Mouse (Mus musculus): ENCODE measurements around the gene Apoh.

Gene Apoh

DNA sequence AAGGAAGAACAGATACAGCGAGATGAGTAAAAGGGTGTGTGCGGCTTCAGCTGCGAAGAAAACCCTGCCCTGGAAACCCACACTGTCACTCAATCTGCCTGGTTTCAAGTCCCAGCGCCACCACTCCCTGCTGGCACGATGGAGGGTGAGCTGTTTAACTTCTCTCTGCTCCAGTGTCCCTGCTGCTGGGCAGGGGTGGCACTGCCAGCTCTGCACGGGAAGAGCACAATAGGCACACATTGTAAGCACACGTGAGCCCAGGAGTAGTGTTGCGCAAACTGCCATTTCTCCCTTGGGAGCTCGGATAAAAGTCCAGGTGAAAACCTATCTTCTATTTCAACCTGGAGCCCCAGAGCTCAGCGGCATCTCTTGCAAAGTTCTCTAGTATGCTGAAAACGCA, 12.3 kb upstream of the Apoh start:
- ATAC-seq (ENCODE audit: insufficient number of reproducible peaks, low FRiP score, low TSS enrichment), result no peak

DNA sequence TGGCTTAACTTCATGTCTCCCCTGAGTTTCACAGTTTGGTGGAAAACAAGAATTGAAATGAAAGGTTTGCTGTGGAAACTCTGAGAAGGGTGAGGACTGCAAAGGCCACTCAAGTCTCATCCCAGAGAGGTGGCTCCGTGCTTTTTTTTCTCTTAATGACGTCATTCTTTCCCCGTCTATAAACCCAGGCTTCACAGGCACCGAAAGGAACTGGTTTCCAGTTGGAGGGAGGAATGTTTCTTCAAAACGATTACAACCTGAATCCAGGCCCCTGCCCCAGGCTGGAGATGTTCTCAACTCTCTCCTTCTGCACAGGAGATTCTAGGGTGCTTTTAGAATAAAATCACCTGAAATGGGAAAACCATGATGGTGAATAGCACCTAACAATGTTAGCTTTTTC, 10.1 kb upstream of the Apoh start:
- no peak for ATAC-seq (ENCODE audit: insufficient number of reproducible peaks, low FRiP score, low TSS enrichment)

DNA sequence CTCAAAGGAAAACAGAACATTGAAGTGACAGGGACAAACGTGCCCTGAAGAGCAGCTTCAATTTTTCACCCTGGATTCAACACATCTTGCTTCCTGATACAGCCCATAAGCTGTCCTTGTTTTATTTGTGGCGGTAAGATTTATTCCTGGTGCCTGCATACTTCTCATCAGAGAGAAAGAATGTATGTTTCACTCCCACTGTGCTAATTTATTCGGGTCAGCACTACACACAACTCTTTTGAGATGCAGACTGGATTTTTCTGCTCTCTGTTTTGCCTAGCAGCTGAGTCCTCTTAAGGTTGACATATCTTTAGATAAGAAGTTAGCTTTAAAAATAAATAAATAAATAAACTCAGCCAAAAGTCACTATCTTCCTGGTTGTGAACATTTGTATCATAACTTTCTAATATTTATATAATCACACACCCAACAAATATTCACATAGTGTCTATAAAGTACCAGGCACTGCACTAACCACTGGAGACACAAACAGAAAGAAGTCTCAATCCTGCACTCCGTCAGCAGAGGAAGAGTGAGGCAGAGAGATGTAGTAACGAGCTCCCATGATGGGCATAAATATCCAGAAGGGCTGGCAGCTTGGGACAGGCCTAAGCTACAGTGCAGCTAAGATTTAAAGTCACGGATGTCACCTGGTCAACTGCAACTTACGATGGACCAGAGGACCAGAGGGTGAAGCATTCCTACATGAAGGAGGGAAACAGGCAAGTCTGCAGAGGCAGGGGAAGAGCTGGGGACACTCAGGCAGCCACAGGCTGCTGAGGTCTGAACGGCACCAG, 9.4 kb upstream of the Apoh start:
- ATAC-seq (ENCODE audit: insufficient number of reproducible peaks, low FRiP score, low TSS enrichment), result no peak

DNA sequence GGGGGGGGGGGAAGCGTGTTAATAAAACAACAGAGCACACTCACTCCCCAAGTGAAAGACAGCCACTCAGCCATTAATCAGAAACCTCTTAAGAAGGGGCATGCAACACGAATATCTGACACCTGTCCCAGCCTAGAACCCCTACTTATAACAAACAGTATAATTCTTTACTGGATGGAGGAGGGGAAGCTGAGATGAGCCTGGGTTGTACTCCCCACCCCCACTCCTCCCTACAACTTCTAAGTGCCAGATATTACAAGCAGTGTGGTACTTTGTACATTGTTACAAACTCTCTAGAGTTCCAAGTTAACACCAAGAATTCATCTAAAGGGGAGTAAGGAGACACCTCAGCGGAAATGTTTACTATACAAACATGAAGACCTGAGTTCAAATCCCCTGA, 8.5 kb upstream of the Apoh start:
- ATAC-seq (ENCODE audit: insufficient number of reproducible peaks, low FRiP score, low TSS enrichment), result no peak

DNA sequence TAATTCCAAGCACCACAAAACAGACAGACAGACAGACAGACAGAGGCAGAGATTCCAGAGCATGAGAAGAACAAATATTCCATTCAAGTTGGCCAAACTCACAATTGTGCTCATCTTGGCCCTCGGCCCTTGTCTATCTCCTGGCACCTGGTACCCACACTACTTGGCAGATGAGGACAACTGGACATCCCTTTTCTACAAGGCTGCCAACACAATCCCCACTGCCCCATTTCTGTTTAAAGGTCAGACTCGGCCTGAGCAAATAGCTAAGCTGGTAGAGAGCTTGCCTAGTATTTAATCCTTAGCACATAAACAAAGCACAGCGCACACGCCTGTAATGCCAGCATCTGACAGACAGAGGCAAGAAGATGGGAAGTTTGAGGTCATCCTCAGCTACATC, 7.6 kb upstream of the Apoh start:
- no peak for ATAC-seq (ENCODE audit: insufficient number of reproducible peaks, low FRiP score, low TSS enrichment)

DNA sequence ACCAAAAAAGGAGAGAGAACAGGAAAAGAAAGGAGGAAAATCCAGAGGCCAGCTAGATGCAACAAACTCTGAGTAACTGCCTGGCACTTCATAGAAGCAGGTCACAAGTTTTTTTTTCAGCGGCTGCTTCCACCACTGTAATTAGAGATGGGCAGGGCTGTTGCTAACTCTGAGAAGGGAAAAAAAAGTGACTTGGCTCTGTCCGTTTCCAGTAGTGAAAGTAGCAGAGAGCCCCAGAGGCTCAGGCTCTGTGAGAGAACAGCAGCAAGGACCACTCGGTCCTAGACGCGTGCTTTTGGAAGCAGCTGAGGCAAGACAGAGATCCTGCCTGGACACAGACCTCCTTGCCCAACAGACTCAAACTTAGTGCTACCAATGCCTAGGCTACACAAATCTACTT, 6.7 kb upstream of the Apoh start:
- ATAC-seq (ENCODE audit: insufficient number of reproducible peaks, low FRiP score, low TSS enrichment), result no peak

DNA sequence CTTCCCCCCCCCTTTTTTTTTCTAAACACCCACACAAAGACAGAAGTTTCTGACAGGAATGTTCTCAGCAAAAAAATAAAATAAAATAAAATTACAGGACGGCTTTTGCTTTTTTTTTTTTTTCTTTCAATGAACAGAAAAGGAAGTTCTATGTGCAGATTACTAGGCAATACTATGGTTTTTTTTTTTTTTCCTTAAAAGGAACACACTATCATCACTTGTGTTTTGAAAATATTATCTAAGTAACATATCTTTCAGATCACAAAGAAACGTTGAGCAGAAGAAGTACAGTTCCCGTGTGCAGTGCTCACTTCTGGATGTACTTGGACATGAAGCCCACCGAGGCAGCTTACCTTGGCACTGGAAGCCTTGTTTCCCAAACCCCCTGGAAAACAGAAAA, 2.9 kb upstream of the Apoh start:
- no peak for ATAC-seq (ENCODE audit: insufficient number of reproducible peaks, low FRiP score, low TSS enrichment)

DNA sequence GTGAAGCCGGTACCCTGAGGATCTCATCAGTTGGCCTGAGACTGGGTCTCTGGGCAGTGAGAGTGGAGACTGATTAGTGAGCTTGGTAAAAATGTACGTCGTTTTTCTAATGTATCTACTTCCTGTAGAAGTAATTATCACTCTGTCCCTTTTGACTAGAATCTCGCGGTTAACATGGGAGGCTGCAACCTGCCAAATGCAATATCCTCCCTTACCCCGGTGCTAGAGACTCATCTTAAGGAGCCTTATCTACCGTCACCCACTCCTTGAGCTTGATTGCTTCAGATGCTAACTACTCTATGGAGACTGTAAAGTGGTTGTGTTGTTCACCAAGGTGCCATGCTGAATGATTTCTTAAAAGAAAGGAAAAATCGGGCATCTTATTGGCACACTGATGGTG, 1.4 kb upstream of the Apoh start:
- ATAC-seq (ENCODE audit: insufficient number of reproducible peaks, low FRiP score, low TSS enrichment), result no peak

DNA sequence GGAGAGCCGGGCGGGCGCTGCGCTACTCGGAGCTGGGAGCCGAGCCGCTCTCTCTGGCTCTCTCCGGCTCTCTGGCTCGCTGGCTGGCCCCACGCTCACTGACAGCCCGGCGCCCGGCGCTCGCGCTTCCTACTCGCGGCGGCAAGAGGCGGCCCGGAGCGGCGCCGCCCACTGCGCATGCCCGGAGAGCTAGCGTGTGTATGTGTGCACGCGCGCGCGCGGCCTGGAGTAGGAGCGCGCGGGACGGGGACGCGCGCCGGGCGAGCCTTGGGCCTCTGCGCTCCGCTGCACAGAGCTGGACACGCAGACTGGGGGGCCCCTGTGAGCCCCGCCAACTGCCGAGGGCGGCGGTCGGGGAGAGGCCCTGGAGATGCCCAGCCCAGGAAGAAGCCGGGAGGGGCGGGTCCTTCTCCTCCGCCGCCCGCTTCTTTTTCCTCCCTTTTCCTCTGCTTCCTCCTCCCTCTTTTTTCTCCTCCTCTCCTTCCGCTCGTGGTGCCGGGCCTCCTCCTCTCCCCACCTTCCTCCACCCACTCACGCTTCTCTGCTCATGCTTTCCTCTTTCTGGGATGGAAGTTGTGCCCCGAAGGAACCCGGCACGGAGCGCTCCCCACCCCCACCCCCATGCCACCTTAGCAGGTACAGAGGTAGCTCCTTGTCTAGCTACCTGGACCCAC, 772 bp downstream of the Apoh start, which contains the start of gene Prkca:
Gene Prkca, minus strand, starts transcription at position 140 of the 674 bp plus-strand sequence.
- ATAC-seq (ENCODE audit: insufficient number of reproducible peaks, low FRiP score, low TSS enrichment), result peak; percentile 91

DNA sequence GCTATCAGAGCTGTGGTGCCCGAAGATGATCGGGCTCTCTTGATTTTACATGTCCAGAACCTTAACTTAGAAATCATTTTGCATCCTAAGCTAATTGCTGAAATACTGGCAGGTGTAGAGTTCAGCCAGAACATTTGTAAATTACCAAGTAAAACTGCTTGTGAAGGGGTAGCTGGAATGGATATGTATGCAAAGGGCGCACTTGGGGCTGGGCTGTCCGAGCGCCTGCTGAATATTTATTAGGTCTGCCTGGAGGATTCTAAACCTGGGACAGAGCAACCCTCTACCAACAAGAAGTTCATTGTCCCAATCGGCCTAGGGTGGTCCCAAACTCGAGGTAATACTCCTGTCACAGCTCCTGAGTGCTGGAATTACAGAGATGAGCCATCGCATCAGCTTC, 1.6 kb downstream of the Apoh start:
- no peak for ATAC-seq (ENCODE audit: insufficient number of reproducible peaks, low FRiP score, low TSS enrichment)

DNA sequence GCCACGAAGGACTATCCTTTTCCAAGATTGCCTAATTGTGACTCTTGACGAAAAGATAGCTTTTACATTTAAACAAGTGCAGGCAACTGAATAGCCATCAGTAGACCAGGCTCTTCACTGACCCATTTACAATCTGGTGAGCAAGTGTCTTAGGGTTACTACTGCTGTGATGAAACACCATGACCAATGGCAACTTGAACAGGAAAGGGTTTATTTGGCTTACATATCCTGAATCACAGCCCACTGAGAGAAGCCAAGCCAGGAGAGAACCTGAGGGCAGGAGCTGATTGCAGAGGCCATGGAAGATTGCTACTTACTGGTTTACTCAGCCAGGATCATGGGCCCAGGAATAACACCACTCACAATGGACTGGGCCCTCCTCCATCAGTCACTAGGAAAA, 2.2 kb downstream of the Apoh start:
- no peak for ATAC-seq (ENCODE audit: insufficient number of reproducible peaks, low FRiP score, low TSS enrichment)

DNA sequence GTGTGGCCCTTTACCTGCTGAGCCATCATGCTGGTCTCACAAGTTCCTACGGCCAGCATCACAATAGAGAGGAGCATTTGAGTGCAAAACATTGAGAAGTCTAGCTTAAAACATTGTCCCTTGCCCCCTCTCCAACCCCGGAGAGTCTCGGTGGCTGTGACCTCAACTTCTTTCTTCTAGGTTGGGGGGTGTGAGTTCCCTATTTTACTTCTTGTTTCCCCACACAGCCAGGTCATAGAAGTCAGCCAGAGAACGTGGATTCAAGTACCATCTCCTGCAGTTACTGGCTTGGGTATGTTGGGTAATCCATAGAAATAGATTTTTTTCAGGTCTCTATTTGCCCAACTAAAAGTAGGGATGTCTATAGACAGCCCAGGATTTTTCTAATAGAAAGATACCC, 7.6 kb downstream of the Apoh start:
- ATAC-seq (ENCODE audit: insufficient number of reproducible peaks, low FRiP score, low TSS enrichment), result no peak

DNA sequence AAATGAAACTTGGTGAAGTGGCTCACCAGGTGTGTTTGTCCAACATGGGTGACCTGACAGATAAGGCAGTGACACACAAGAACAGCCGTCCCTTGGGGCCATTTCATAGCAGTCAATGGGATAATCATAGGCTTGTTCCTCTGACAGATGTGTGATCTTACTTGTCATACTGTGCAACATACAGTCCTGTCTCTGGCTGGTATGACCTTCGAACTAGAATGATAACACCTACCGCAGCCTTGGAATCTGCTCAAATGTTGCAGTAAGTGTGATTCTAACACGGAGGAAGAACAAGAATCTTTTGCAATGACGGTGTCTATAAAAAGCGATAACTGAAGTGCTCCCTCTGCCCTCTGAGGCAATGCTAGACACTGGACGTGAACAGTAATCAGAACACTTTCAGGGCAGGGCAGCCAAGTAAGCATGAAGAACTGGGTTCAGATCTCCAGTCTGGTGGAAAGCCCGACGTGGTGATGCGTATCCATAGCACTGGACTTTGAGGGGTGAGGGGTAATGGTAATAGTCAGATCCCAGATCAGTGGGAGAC, 9.8 kb downstream of the Apoh start:
- no peak for ATAC-seq (ENCODE audit: insufficient number of reproducible peaks, low FRiP score, low TSS enrichment)

DNA sequence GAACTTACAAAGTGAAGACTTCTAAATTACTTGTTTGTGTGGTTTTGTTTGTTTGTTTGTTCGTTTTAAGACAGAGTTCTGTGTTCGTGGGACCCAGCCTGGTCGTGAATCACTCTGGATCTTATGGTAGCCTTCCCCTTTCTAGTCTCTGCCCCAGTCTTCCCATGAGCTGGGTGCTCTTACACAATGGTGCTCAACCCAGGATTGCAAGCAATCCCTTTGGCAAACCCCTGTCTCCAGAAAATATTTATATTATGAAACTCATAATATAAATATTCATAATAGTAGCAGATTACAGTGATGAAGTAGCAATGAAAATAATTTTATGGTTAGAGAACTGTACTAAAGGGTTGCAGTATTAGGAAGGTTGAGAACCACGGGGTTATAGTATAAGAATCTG, 12.9 kb downstream of the Apoh start:
- ATAC-seq (ENCODE audit: insufficient number of reproducible peaks, low FRiP score, low TSS enrichment), result no peak

DNA sequence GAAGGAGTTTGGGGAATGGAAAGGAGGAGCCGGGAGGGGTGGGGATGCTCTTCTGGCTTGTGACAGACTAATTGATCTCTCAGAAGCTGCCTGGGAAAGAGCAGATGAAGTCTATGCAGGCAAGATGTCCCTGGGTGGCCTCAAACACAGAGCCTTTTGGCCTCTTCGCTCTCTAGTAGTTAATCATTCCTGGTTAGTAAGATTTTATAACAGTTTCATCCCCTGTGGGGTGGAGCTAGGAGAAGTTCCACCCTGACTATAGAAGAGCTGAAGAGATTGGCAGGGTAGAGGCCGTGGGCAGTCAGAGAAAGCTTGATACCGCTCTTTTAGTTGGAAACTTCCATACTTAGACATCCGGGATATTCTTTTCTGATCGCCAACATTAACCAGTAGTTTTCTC, 15.8 kb downstream of the Apoh start:
- no peak for ATAC-seq (ENCODE audit: insufficient number of reproducible peaks, low FRiP score, low TSS enrichment)

DNA sequence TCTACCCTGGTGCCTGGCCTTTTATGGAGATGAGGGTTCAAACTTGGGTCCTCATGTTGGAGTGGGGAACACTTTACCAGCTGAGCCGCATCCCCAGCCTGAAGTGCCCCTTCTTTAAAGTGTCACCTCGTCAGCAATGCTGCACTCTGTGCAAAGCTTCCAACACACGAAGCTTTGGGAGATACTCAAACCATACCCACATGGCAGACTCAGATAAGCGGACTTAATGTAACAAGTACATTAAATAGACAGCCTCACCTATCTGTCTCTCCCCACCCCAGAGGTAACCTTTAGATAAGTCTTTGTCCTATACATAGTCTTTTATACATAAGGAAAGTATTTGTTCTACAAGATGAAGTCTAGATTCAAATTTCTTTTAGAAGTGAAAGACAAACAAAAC, 17.8 kb downstream of the Apoh start:
- no peak for ATAC-seq (ENCODE audit: insufficient number of reproducible peaks, low FRiP score, low TSS enrichment)

DNA sequence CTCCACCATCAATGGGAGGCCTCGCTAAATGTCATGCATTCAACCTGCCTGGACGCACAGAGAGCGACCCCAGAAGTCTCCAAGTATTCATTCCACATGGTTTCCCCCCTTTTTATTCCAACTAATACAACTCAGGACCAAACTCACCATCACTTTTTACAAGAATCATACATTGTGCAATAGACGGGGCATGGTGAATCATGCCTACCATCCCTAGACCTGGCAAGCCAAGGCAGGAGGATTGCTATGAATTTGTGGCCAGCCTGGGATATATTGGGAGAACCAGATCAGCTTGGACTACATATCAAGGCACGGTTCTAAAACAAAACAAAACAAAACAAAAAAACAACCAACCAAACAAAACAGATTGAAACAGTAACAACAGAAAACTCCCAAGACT, 19.8 kb downstream of the Apoh start:
- ATAC-seq (ENCODE audit: insufficient number of reproducible peaks, low FRiP score, low TSS enrichment), result no peak

DNA sequence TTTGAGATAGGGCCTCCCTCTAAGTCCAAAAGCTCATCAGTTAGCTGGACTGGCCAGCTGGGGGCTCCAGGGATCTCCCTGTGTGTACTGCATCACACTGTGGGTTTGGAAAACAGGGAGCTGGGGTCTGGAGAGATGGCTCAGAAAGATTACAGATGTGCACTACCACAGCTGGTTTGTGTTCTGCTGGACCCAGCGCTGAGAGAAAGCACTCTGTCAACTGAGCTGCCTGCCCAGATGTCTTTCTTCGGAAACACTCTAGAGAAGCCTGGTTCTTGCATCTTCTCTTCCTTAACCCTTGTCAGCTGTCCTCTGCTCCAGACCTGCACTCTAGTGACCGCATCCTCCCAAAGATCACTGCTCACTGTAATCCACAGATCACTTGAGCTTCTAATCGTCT, 20.8 kb downstream of the Apoh start:
- no peak for ATAC-seq (ENCODE audit: insufficient number of reproducible peaks, low FRiP score, low TSS enrichment)

DNA sequence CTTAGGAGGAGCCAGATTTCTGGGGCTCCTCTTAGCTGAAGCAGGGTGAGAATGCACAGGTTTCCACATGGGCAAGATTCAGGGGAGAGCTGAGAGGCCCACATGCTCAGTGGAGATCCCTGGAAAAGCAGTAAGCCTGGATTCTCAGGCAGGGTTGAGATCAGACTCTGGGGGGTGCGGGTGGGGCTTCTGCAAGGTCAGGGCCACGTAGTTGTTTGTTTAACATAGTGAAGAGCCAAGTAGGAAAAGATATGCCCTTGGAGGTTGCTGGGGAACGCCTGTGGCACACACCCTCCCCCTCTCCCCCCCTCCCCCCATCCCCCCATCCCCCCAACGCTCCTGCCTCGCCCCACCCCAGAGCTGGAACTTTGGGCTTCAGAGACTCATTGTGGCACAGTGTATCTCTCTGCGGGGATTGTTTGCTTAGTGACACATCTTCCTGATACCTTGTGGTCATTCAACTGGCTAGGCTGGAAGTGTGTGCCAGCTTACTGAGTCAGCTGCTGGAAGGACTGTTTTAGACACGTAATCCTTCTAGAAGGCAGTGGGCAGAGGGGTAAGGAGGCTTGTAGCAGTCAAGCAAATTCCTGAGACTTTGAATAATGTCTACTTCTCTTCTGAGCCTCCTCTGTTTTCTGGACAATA, 21.9 kb downstream of the Apoh start:
- no peak for ATAC-seq (ENCODE audit: insufficient number of reproducible peaks, low FRiP score, low TSS enrichment)

DNA sequence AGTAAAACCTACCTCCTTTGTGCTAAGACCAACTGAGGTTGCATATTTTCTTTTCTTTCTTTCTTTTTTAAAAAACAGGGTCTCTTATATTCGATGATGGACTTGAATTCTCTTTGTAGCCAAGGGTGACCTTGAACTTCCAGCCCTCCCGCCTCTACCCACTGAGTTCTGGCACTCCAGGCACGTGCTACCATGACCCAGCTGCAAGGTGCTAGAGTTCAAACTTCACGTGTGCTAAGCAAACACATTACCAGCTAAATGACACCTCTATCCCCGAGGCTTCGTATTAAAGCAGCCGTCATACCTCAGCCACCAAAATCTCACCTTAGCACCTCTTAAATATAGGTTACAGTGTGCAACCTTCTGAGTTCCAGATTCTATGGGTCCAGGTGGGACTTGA, 22.4 kb downstream of the Apoh start:
- ATAC-seq (ENCODE audit: insufficient number of reproducible peaks, low FRiP score, low TSS enrichment), result no peak

DNA sequence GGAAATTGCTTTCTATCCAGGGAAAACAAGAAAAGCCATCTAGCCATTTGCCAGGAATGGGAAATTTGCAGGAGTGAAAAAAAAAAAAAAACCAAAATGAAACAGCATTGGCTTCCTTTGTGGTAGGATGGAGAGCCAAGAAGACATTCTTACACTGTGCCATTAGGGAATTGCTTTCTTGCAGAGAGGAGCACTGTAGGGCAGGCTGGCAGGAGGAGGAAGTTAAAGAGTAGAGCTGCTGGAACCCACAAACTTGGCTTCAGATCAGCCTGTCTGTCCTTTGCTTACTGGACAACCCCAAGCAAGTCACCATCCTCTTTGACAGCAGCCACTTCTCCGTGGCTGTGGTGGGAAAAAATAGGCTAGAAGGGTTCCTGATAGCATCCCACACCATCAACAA, 23.9 kb downstream of the Apoh start:
- ATAC-seq (ENCODE audit: insufficient number of reproducible peaks, low FRiP score, low TSS enrichment), result no peak

Measured in cerebellum, adult (tissue).